Mouse (Mus musculus): ENCODE data around the gene Shf.

DNA sequence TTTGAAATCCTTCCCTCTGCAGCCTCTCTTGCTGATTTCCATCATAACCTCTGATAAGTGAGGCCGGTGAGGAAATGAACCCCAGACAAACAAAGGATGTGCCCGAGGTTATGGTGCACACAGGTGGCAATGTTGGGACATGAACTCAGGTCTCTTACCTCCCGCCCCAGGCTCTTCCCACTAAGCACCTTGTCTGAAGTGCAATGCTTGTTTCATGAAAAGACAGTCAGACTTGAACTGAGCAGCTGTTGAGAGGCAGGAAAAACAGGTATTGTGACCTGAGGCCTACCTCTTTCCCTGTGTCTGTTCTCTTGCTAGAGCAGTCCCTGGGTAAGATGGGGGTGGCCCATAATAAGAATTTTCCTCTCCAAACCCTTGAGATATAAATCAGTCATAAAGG is 36.7 kb downstream of the Shf start:
- no peak for TF ChIP-seq POLR2A (IDR thresholded peaks at IDR 0.05; ENCODE audit: low read depth, low read length)
- TF ChIP-seq CTCF (conservative IDR thresholded peaks at IDR 0.05; ENCODE audit: insufficient read depth, insufficient read length, low read depth, low read length), result no peak
